Mouse (Mus musculus): Measurements from ENCODE around the gene Mrap2. TPM values are rescaled to one million over a fixed set of nuclear protein-coding genes. Genes with fewer than 3 reads are reported as not detected.

The Mrap2 gene
- total RNA-seq, 2 experiments from 2014 or later = not detected

DNA sequence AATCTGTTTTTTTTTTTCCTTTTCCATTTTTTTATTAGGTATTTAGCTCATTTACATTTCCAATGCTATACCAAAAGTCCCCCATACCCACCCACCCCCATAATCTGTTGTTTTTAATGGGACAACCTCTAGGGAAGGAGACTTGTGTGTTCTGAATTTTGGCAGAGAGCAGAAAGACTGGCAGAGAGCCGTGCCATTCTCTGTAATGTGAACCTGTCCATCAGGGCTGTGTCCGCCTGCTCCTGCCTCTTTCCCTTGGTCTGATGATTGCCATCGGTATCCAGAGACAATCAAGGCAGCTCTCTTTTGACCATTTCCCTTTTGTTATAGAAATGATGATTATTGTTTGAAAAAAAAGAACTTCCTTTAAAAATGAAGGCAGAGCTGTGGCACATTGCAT is 26.8 kb downstream of the Mrap2 start:
- no peak for ATAC-seq (replicated peaks; ENCODE audit: poor library complexity, severe bottlenecking)

DNA sequence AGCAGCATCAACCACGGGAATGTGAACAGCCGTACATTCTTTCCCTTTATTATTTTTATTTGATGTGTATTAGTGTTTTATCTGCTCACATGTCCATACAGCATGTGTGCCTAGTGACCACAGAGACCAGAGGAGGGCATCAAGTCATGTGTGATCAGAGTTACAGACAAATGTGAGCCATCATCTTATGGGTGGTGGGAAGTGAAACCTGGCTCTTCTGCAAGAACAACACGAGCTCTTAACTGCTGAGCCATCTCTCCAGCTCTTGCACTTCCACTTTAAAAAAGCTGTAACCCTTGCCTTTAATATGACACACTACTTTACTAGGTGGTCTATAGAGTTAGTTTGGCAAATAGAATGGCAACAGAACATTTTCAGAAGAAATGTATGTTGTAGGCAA is 27.4 kb downstream of the Mrap2 start:
- ATAC-seq (replicated peaks; ENCODE audit: poor library complexity, severe bottlenecking) = peak; percentile 76

DNA sequence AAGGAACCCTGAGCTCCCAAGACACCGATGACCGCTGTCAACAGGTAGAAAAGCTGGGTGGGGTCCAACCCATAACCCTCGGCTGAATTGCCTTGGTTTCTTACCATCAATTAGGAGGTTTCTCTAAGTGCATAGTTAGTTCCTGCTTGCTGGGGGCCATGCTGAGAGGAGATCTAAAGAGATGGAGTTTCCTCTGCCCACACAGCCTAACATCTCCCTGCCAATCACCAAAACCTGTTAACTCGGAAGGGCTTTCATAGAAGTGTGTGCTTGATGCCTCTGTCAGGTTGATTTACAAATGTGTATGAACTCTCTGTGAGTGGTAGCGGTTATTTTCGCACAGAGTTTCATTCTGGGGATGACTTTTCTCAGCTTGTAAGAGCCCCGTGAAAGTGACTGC is 34.4 kb downstream of the Mrap2 start:
- ATAC-seq (replicated peaks; ENCODE audit: poor library complexity, severe bottlenecking) = no peak

DNA sequence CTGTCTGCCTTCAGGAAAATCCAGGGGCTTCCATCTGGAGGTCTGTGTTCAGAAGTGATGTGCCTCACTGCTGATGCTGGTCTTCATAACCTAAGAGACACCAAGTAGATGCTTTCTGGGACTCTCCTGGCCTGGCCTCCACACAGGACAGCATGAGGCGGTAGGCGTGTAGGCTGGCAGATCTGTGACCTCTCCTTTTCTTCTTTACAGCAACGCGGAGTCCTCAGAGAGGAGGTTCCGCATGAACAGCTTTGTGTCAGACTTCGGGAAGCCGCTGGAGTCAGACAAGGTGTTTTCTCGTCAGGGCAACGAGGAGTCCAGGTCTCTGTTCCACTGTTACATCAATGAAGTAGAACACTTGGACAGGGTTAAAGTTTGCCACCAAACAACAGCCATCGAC is 38.1 kb downstream of the Mrap2 start:
- ATAC-seq (replicated peaks; ENCODE audit: poor library complexity, severe bottlenecking) = no peak

DNA sequence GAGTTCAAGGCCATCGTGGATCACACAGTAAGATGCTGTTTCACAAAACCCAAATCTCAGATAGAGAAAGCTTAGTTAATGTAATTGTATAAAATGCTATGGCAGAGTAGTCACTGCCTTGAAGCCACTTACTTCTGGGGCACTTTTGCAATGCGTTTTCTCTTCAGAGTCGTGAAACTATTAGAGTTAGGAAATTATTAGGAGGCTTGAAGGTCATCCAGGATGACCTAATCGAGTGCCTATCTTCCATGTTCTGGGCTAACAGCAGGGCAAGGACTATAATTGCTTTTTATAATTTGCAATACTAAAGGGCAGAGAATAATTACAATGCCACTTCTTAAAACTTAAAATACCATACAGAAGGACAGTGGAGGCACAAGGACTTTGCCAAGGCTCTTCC is 43.2 kb downstream of the Mrap2 start:
- ATAC-seq (replicated peaks; ENCODE audit: poor library complexity, severe bottlenecking) = no peak

DNA sequence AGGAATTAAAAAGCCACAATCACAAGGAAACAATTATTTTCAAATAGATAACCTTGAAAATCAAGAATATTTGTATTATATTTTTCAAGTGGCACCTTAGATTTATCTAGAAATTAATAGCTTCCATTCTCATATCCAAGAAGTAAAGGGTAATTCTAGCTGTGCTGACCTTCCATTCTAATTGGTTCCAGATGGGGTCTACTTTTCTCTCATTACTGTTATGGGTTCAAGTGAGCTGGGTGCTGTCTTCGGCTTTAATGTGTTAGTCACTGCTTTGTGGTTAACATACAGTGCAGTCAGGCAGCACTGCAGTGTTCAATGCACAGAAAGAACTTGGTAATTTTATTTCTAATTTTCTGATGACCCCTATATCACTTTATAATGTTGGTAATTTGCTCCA is 49.6 kb downstream of the Mrap2 start:
- no peak for ATAC-seq (replicated peaks; ENCODE audit: poor library complexity, severe bottlenecking)

DNA sequence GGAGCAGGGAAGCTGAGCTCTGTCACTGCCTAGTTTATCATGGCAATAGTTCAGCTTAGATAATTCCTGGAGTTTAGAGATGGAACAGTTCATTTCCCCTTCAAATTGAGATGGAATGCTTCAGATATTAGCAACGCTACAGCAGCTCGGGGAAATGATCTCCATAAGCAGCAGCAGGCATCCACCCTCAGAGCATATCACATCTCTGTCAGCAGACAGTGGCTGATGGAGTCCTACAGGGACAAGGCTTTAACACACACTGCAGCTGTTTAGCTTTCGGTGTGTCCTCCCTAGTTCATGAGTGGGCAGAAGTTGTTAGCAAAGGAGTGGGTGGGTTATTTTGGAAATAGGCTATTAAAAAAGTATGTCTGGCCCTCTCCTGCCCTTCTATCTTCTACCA is 53.2 kb downstream of the Mrap2 start:
- ATAC-seq (replicated peaks; ENCODE audit: poor library complexity, severe bottlenecking) = no peak

DNA sequence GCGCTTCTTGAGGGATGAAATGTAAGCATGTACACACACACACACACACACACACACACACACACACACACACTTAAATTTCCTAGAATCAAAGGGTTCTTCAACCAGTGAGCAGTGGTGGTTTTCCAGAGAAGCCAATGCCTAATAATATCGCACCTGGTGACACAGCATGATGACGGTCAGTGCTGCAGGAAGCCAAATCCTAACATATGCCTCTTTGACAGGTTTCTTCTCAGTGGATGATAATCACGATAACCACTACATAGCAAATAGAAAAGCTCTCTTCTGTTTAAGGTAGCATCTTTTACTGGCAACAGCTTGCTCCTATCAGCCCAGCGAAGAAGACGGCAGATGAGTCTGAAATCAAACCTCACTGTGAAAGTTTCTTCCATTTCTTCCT is 53.9 kb downstream of the Mrap2 start:
- no peak for ATAC-seq (replicated peaks; ENCODE audit: poor library complexity, severe bottlenecking)

DNA sequence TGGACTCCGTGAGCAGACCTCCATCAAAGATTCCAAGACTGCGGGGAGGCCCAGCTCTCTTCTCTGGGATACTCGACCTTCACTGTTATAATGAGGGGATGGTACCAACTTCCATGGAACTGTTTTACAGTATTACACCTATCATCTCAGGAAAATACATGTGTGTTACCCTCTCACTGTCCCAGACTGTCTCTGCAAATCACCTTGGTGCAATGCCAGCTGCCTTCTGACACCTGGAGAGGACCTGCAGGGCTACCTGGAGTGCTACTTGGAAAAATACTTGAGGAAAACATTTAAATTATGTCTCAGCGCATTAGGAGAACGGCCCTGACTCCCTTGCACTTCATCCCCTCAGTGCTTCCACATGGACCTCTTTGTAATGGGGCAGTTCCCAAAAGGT is 56.3 kb downstream of the Mrap2 start:
- no peak for ATAC-seq (replicated peaks; ENCODE audit: poor library complexity, severe bottlenecking)

DNA sequence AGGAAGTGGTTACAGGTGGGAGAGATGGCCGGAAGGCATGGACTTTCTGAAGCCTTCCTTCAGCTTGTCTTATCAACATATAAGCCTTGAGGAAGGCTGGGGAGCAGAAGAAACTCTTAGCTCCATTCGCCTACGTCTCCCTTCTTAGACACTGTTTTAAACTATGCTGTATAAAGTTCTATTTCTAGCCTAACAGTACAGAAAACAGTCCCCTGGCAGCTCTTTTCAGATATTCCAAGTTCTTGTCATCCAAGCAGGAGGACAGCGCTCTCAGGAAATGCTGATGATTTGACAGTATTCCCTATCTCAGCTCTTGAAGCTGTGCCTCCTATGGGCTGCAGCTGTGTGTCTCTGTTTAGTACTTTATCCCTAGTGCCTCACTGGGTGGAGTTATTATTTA is 56.8 kb downstream of the Mrap2 start:
- ATAC-seq (replicated peaks; ENCODE audit: poor library complexity, severe bottlenecking) = no peak

DNA sequence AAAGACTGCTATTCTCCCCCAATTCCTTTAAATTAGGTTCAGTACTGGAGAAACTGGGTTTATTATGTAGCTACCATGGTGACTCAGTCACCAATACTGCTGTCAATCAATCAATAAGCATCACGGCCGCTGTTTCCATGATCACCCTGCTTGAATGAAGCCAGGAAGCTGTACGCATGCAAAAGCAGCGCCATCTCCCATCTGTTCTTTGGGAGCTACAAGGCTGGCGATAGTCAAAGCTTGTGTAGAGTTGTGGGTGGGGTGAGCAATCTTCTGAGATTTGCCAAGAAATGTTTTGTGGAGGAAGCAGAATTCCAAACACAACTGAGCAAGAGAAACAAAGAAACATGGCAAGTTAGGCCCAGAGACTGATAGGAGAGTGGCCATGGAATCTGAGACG is 58.3 kb downstream of the Mrap2 start:
- no peak for ATAC-seq (replicated peaks; ENCODE audit: poor library complexity, severe bottlenecking)

DNA sequence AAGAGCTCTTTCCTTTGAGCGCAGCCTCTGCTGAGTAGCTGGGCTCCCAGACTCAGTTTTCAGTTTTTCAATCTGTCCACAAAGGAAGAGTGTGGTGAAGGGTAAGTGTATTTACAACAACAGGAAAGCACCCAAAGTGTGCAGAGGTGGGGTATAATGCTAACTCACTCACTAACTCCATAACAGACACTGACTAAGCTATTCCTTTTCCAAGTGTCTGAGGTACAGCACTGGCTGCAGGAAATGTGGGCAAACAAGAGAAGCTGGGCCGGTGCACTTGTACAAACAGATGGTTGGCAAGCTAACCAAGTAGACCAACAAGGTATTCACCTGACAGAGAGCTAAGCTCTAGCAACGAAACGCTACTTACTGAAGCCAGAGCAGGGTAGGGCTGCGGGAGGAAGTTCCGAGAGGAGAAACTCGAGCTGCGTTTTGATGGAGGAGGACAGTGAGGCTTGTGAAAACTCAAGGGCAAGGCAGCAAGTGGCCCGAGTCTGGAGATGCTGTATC is 66.8 kb downstream of the Mrap2 start:
- no peak for ATAC-seq (replicated peaks; ENCODE audit: poor library complexity, severe bottlenecking)

DNA sequence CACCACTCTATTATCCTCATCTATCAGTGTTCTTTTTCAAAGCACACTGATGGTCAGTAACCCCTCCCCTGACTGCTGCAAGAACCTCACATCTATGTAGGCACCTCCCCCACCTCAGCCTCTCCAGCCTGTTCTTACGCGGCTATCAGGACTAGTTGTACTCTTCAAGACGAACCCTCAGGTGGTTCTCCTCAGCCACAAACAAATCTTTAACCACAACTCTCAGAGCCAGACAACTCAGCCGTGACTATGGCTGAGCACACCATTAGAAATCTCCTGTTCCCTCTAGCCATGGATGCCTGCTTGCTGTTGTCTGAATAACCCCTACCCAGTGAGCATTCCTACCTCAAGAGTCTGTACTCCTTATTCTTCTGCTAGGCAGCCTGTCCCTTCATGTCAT is 69.1 kb downstream of the Mrap2 start:
- ATAC-seq (replicated peaks; ENCODE audit: poor library complexity, severe bottlenecking) = no peak

Other genes starting within 250 kb of the Mrap2 start
- gene Ripply2, start 128.8 kb upstream of the Mrap2 start, total RNA-seq (2014; fragmentation: Nextera tagmentation) = not detected in 2 replicates
- gene Ripply2, start 128.8 kb upstream of the Mrap2 start, total RNA-seq (2017) = not detected in 2 replicates
- 101 and 102 TPM in 2 replicates for gene Cyb5r4, start 122.3 kb upstream of the Mrap2 start, total RNA-seq (2014; fragmentation: Nextera tagmentation)
- gene Cyb5r4, start 122.3 kb upstream of the Mrap2 start, total RNA-seq (2017) = 97.9 and 125 TPM in 2 replicates
- gene Cep162, start 111.2 kb downstream of the Mrap2 start, total RNA-seq (2014; fragmentation: Nextera tagmentation) = 13.4 and 13.9 TPM in 2 replicates
- gene Cep162, start 111.2 kb downstream of the Mrap2 start, total RNA-seq (2017) = 8.9 and 10.9 TPM in 2 replicates